Mouse (Mus musculus): ENCODE measurements at regions not wholly inside any gene's neighbourhood (a gene's known extent, or its start where the extent isn't known, plus 50 kb on each side); places are given as distances from the start of the nearest gene placed in this dataset.
"Not testable (repeated sequence)": the region's sequence is repeated elsewhere in the genome, so short reads cannot be mapped to it uniquely, and the experiment has no call there.

- no peak for DNase-seq
These were observed 59.0 kb upstream of the Kbtbd8 start for GRCm38 (mm10) chr6:95058017-95058416.

- DNase-seq: no peak
These were observed 60.8 kb upstream of the Kbtbd8 start for GRCm38 (mm10) chr6:95056222-95056621.

GRCm38 (mm10) chr6:95053717-95054382 lies 63.2 kb upstream of the Kbtbd8 start:
- DNase-seq: no peak

- DNase-seq: not testable (repeated sequence)
These were observed 75.7 kb upstream of the Kbtbd8 start for GRCm38 (mm10) chr6:95041351-95041750.

GRCm38 (mm10) chr6:95024239-95024638 lies 92.8 kb upstream of the Kbtbd8 start:
- no peak for DNase-seq

- DNase-seq: no peak
These were observed 95.3 kb upstream of the Kbtbd8 start for GRCm38 (mm10) chr6:95021724-95022123.

- no peak for DNase-seq
These were observed 99.1 kb upstream of the Kbtbd8 start for GRCm38 (mm10) chr6:95017911-95018310.

GRCm38 (mm10) chr6:95017484-95017883 lies 99.6 kb upstream of the Kbtbd8 start:
- DNase-seq: no peak

GRCm38 (mm10) chr6:95013096-95013495 lies 103.9 kb upstream of the Kbtbd8 start:
- no peak for DNase-seq

- no peak for DNase-seq
These were observed 110.6 kb upstream of the Kbtbd8 start for GRCm38 (mm10) chr6:95006485-95006884.

GRCm38 (mm10) chr6:95003716-95004115 lies 113.3 kb upstream of the Kbtbd8 start:
- no peak for DNase-seq

GRCm38 (mm10) chr6:94999562-94999961 lies 117.5 kb upstream of the Kbtbd8 start:
- no peak for DNase-seq

GRCm38 (mm10) chr6:94999002-94999401 lies 118.0 kb upstream of the Kbtbd8 start:
- DNase-seq: no peak

- DNase-seq: no peak
These were observed 118.7 kb upstream of the Kbtbd8 start for GRCm38 (mm10) chr6:94998371-94998770.

- DNase-seq: no peak
These were observed 122.7 kb upstream of the Kbtbd8 start for GRCm38 (mm10) chr6:94994376-94994775.

GRCm38 (mm10) chr6:94987427-94987826 lies 129.6 kb upstream of the Kbtbd8 start:
- DNase-seq: no peak

GRCm38 (mm10) chr6:94986346-94986745 lies 130.7 kb upstream of the Kbtbd8 start:
- no peak for DNase-seq

- DNase-seq: no peak
These were observed 132.6 kb upstream of the Kbtbd8 start for GRCm38 (mm10) chr6:94984411-94984895.

- DNase-seq: no peak
These were observed 148.4 kb upstream of the Kbtbd8 start for GRCm38 (mm10) chr6:94968683-94969082.

- DNase-seq: no peak
These were observed 150.1 kb upstream of the Kbtbd8 start for GRCm38 (mm10) chr6:94966962-94967361.

GRCm38 (mm10) chr6:94963204-94963603 lies 153.8 kb upstream of the Kbtbd8 start:
- no peak for DNase-seq

- DNase-seq: no peak
These were observed 154.5 kb upstream of the Kbtbd8 start for GRCm38 (mm10) chr6:94962411-94963087.

GRCm38 (mm10) chr6:94961821-94962220 lies 155.2 kb upstream of the Kbtbd8 start:
- no peak for DNase-seq

- no peak for DNase-seq
These were observed 159.1 kb upstream of the Kbtbd8 start for GRCm38 (mm10) chr6:94957990-94958389.
